Mouse (Mus musculus) CH12F3 (cell line): ENCODE data around the gene Rpl27.
"Not testable (repeated sequence)": the region's sequence is repeated elsewhere in the genome, so short reads cannot be mapped to it uniquely, and the experiment has no call there.

ENCODE experiments used
- in situ Hi-C: fragments of 300-500 bp; cut with MboI; formaldehyde crosslinking; loops from 2 replicates; pipeline ENCODE4 v1.14.3; 2020; ENCODE audit warnings: low sequenced_read_pairs

The Rpl27 gene

GRCm38 (mm10) chr11:101446860-101447259 lies 4.8 kb downstream of the Rpl27 start:
- in situ Hi-C loops = not testable (repeated sequence)

GRCm38 (mm10) chr11:101447786-101448185 lies 5.7 kb downstream of the Rpl27 start:
- in situ Hi-C loops = no loop called here

- in situ Hi-C loops = no loop called here
Observed at GRCm38 (mm10) chr11:101448274-101448746, 6.2 kb downstream of the Rpl27 start, which contains the start of gene Ifi35. Ifi35 (plus strand) TSS chr11:101448407.

GRCm38 (mm10) chr11:101448899-101449298 lies 6.8 kb downstream of the Rpl27 start:
- in situ Hi-C loops = no loop called here

- in situ Hi-C loops = not testable (repeated sequence)
Observed at GRCm38 (mm10) chr11:101449596-101449995, 7.5 kb downstream of the Rpl27 start.

GRCm38 (mm10) chr11:101450394-101450793 lies 8.3 kb downstream of the Rpl27 start:
- in situ Hi-C loops = no loop called here

GRCm38 (mm10) chr11:101451536-101451935 lies 9.4 kb downstream of the Rpl27 start:
- in situ Hi-C loops = no loop called here

- in situ Hi-C loops = no loop called here
Observed at GRCm38 (mm10) chr11:101452093-101452774, 10.1 kb downstream of the Rpl27 start.

GRCm38 (mm10) chr11:101454702-101455101 lies 12.6 kb downstream of the Rpl27 start:
- in situ Hi-C loops = no loop called here

- in situ Hi-C loops = no loop called here
Observed at GRCm38 (mm10) chr11:101455627-101456026, 13.5 kb downstream of the Rpl27 start.

- in situ Hi-C loops = no loop called here
Observed at GRCm38 (mm10) chr11:101457631-101458030, 15.5 kb downstream of the Rpl27 start.

GRCm38 (mm10) chr11:101458217-101458616 lies 16.1 kb downstream of the Rpl27 start:
- in situ Hi-C loops = no loop called here

- in situ Hi-C loops = no loop called here
Observed at GRCm38 (mm10) chr11:101459716-101460115, 17.6 kb downstream of the Rpl27 start.

- in situ Hi-C loops = no loop called here
Observed at GRCm38 (mm10) chr11:101460321-101460720, 18.2 kb downstream of the Rpl27 start.

- in situ Hi-C loops = no loop called here
Observed at GRCm38 (mm10) chr11:101462141-101462540, 20.0 kb downstream of the Rpl27 start.

- in situ Hi-C loops = no loop called here
Observed at GRCm38 (mm10) chr11:101462583-101463440, 20.7 kb downstream of the Rpl27 start.

- in situ Hi-C loops = no loop called here
Observed at GRCm38 (mm10) chr11:101464211-101465100, 22.4 kb downstream of the Rpl27 start, which contains the start of gene Rnd2. Rnd2 (plus strand) TSS chr11:101464999.

- in situ Hi-C loops = no loop called here
Observed at GRCm38 (mm10) chr11:101465101-101465868, 23.2 kb downstream of the Rpl27 start.

GRCm38 (mm10) chr11:101465869-101466551 lies 23.9 kb downstream of the Rpl27 start, which contains the start of gene Vat1:
Vat1 (minus strand) TSS chr11:101466230.
- in situ Hi-C loops = no loop called here
